Mouse (Mus musculus): ENCODE measurements around the gene Srcin1.

Gene Srcin1

GRCm38 (mm10) chr11:97594136-97594535 is 18.1 kb upstream of the Srcin1 start:
- Histone ChIP-seq H3K36me3 (ENCODE audit: control insufficient read depth, insufficient read depth, low read length, poor library complexity, severe bottlenecking) (no peaks in the 10 kb centered on the region), H3K27me3 (ENCODE audit: control insufficient read depth, insufficient read depth, low read length, poor library complexity, severe bottlenecking) (no peaks in the 10 kb centered on the region; the same call in 1 of the 2 replicates)
- no peak for DNase-seq (ENCODE audit: low read depth, low spot score)

GRCm38 (mm10) chr11:97591910-97592309 is 15.9 kb upstream of the Srcin1 start:
- Histone ChIP-seq H3K36me3 (ENCODE audit: control insufficient read depth, insufficient read depth, low read length, poor library complexity, severe bottlenecking) (no peaks in the 10 kb centered on the region), H3K27me3 (ENCODE audit: control insufficient read depth, insufficient read depth, low read length, poor library complexity, severe bottlenecking) (no peaks in the 10 kb centered on the region)
- DNase-seq (ENCODE audit: low read depth, low spot score), result no peak

- Histone ChIP-seq H3K27me3 (ENCODE audit: control insufficient read depth, insufficient read depth, low read length, poor library complexity, severe bottlenecking) (no peaks in the 10 kb centered on the region), H3K36me3 (ENCODE audit: control insufficient read depth, insufficient read depth, low read length, poor library complexity, severe bottlenecking) (no peaks in the 10 kb centered on the region)
- no peak for DNase-seq (ENCODE audit: low read depth, low spot score)
Measured at GRCm38 (mm10) chr11:97590227-97590960, 14.4 kb upstream of the Srcin1 start.

GRCm38 (mm10) chr11:97589216-97589615 is 13.2 kb upstream of the Srcin1 start:
- DNase-seq (ENCODE audit: low read depth, low spot score), result no peak
- Histone ChIP-seq H3K27me3 (ENCODE audit: control insufficient read depth, insufficient read depth, low read length, poor library complexity, severe bottlenecking) (no peaks in the 10 kb centered on the region), H3K36me3 (ENCODE audit: control insufficient read depth, insufficient read depth, low read length, poor library complexity, severe bottlenecking) (no peaks in the 10 kb centered on the region)

- H3K27me3 ChIP-seq (ENCODE audit: control insufficient read depth, insufficient read depth, low read length, poor library complexity, severe bottlenecking), result no peaks in the 10 kb centered on the region
- no peak for DNase-seq (ENCODE audit: low read depth, low spot score)
- H3K36me3 ChIP-seq (ENCODE audit: control insufficient read depth, insufficient read depth, low read length, poor library complexity, severe bottlenecking), result no peaks in the 10 kb centered on the region
Measured at GRCm38 (mm10) chr11:97585932-97586331, 9.9 kb upstream of the Srcin1 start.

DNA sequence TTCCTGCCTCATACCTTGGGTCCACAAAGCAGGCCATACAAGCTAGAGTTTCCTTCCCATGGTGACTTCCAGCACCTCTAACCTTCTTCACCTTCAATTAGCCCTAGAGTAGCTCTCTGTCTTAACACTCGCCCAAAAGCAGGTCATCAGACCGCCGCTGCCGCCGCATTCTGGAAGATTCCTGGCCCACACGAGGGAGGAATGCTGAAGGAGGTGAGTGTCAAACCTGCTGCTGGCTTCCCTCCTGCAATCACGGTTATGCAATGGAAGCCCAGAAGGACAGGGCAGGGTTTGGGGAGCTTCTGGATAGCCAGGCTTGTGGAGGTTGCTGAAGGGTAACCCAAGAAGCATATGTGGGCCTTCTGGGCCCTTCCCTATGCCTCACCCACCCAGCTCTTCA is 8.5 kb upstream of the Srcin1 start:
- no peak for DNase-seq (ENCODE audit: low read depth, low spot score)
- no peaks in the 10 kb centered on the region for H3K27me3 ChIP-seq (ENCODE audit: control insufficient read depth, insufficient read depth, low read length, poor library complexity, severe bottlenecking)
- no peaks in the 10 kb centered on the region for H3K36me3 ChIP-seq (ENCODE audit: control insufficient read depth, insufficient read depth, low read length, poor library complexity, severe bottlenecking)

- no peak for DNase-seq (ENCODE audit: low read depth, low spot score)
- no peaks in the 10 kb centered on the region; the same call in 1 of the 2 replicates for H3K27me3 ChIP-seq (ENCODE audit: control insufficient read depth, insufficient read depth, low read length, poor library complexity, severe bottlenecking)
- no peaks in the 10 kb centered on the region for H3K36me3 ChIP-seq (ENCODE audit: control insufficient read depth, insufficient read depth, low read length, poor library complexity, severe bottlenecking)
Measured at GRCm38 (mm10) chr11:97579088-97579857, 3.3 kb upstream of the Srcin1 start.

DNA sequence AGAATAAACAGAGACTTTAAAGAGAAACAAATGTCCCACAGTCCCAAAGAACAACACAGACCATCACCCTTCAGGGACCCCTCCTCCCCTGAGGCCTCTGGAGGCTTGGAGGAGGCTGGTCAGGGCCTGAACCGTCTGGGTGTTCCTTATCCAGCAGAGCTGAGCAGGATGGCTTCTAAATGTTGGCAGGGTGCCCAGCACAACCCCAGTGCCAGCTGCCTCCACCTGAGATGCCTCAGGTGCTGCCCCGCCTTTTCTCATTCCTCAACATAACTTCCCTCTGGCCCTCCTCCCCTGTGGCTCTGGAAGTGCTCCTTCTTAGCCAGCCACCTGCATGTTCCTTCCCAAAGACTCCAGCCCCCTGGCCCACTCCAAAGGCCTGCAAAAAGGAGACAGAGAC is 2.3 kb upstream of the Srcin1 start:
- no peaks in the 10 kb centered on the region for H3K36me3 ChIP-seq (ENCODE audit: control insufficient read depth, insufficient read depth, low read length, poor library complexity, severe bottlenecking)
- no peaks in the 10 kb centered on the region; the same call in none of the 2 replicates for H3K27me3 ChIP-seq (ENCODE audit: control insufficient read depth, insufficient read depth, low read length, poor library complexity, severe bottlenecking)
- no peak for DNase-seq (ENCODE audit: low read depth, low spot score)

DNA sequence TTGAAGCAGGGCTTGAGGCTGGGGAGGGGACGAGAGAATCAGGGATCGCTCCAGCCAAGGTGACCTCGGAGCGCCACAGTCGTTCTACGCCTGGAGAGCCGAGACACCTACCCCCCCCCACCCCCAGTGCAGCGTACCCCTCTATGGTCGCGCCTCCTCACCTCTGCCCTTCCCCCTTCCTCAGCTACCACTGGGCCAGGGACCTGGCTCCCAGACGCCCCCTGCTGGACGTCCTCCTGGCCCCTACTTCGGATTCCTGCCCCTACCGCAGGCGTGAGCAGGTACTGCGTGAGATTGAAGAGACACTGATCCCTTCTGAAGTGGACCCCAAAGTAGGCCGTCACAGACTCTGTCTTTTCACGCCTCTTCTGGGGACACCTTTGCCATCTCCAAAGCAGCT is 348 bp downstream of the Srcin1 start:
- Histone ChIP-seq H3K27me3 (ENCODE audit: control insufficient read depth, insufficient read depth, low read length, poor library complexity, severe bottlenecking) (no peaks in the 10 kb centered on the region; the same call in none of the 2 replicates), H3K36me3 (ENCODE audit: control insufficient read depth, insufficient read depth, low read length, poor library complexity, severe bottlenecking) (no peaks in the 10 kb centered on the region)
- DNase-seq (ENCODE audit: low read depth, low spot score), result peak; percentile 79

GRCm38 (mm10) chr11:97575075-97575474 is 911 bp downstream of the Srcin1 start:
- no peaks in the 10 kb centered on the region for H3K36me3 ChIP-seq (ENCODE audit: control insufficient read depth, insufficient read depth, low read length, poor library complexity, severe bottlenecking)
- DNase-seq (ENCODE audit: low read depth, low spot score), result peak; percentile 30

GRCm38 (mm10) chr11:97574551-97575051 is 1.4 kb downstream of the Srcin1 start:
- Histone ChIP-seq H3K27me3 (ENCODE audit: control insufficient read depth, insufficient read depth, low read length, poor library complexity, severe bottlenecking) (no peaks in the 10 kb centered on the region; the same call in none of the 2 replicates), H3K36me3 (ENCODE audit: control insufficient read depth, insufficient read depth, low read length, poor library complexity, severe bottlenecking) (no peaks in the 10 kb centered on the region)
- DNase-seq (ENCODE audit: low read depth, low spot score), result no peak

More at GRCm38 (mm10) chr11:97575075-97575474, 911 bp downstream of the Srcin1 start:
- H3K27me3 ChIP-seq (ENCODE audit: control insufficient read depth, insufficient read depth, low read length, poor library complexity, severe bottlenecking), result no peaks in the 10 kb centered on the region; the same call in none of the 2 replicates

GRCm38 (mm10) chr11:97573891-97574550 is 2.0 kb downstream of the Srcin1 start:
- Histone ChIP-seq H3K36me3 (ENCODE audit: control insufficient read depth, insufficient read depth, low read length, poor library complexity, severe bottlenecking) (no peaks in the 10 kb centered on the region), H3K27me3 (ENCODE audit: control insufficient read depth, insufficient read depth, low read length, poor library complexity, severe bottlenecking) (no peaks in the 10 kb centered on the region; the same call in none of the 2 replicates)
- peak; percentile 22 for DNase-seq (ENCODE audit: low read depth, low spot score)

GRCm38 (mm10) chr11:97572895-97573480 is 3.0 kb downstream of the Srcin1 start:
- Histone ChIP-seq H3K27me3 (ENCODE audit: control insufficient read depth, insufficient read depth, low read length, poor library complexity, severe bottlenecking) (no peaks in the 10 kb centered on the region; the same call in none of the 2 replicates), H3K36me3 (ENCODE audit: control insufficient read depth, insufficient read depth, low read length, poor library complexity, severe bottlenecking) (no peaks in the 10 kb centered on the region)
- DNase-seq (ENCODE audit: low read depth, low spot score), result no peak

- no peak for DNase-seq (ENCODE audit: low read depth, low spot score)
- H3K36me3 ChIP-seq (ENCODE audit: control insufficient read depth, insufficient read depth, low read length, poor library complexity, severe bottlenecking), result no peaks in the 10 kb centered on the region
- H3K27me3 ChIP-seq (ENCODE audit: control insufficient read depth, insufficient read depth, low read length, poor library complexity, severe bottlenecking), result no peaks in the 10 kb centered on the region; the same call in none of the 2 replicates
Measured at GRCm38 (mm10) chr11:97572089-97572345, 4.0 kb downstream of the Srcin1 start.
